Mouse (Mus musculus): ENCODE measurements around the gene Gjb2. TPM values are rescaled to one million over a fixed set of nuclear protein-coding genes. Genes with fewer than 3 reads are reported as not detected.
"Not testable (repeated sequence)": the region's sequence is repeated elsewhere in the genome, so short reads cannot be mapped to it uniquely, and the experiment has no call there.

The Gjb2 gene
- polyA plus RNA-seq, 1 experiment from 2014 or later, result 5.8 TPM

- no peak overlapping the region for H3K9ac ChIP-seq
- DNase-seq (no peak), ATAC-seq (ENCODE audit: low read depth) (no peak)
- peaks cover 22% of the 10 kb centered on the region; the same call in 1 of the 2 replicates for H3K4me1 ChIP-seq (replicated peaks)
- H3K27ac ChIP-seq, result no peak overlapping the region
- H3K9me3 ChIP-seq (replicated peaks), result no peaks in the 10 kb centered on the region
- 12% methylated on average over 14 of the region's 14 CpGs for WGBS (ENCODE audit: insufficient replicate concordance)
- peak overlapping the region; percentile 75 for H3K4me2 ChIP-seq
- H3K36me3 ChIP-seq, result no peaks in the 10 kb centered on the region
- H3K4me3 ChIP-seq (replicated peaks), result peak overlapping the region; percentile 62
- H3K27me3 ChIP-seq, result peaks cover 65% of the 10 kb centered on the region
Observed at GRCm38 (mm10) chr14:57105111-57105510, 609 bp upstream of the Gjb2 start.

- Histone ChIP-seq H3K27ac (no peak overlapping the region), H3K9ac (peak overlapping the region; percentile 57), H3K4me2 (peak overlapping the region; percentile 75), H3K9me3 (replicated peaks) (no peaks in the 10 kb centered on the region), H3K36me3 (no peaks in the 10 kb centered on the region), H3K4me3 (replicated peaks) (peak overlapping the region; percentile 62), H3K4me1 (replicated peaks) (peaks cover 33% of the 10 kb centered on the region; the same call in 1 of the 2 replicates), H3K27me3 (peaks cover 65% of the 10 kb centered on the region)
- no peak for DNase-seq
- WGBS (ENCODE audit: insufficient replicate concordance), result 6% methylated on average over 22 of the region's 22 CpGs
- ATAC-seq (ENCODE audit: low read depth), result no peak
Observed at GRCm38 (mm10) chr14:57103711-57104105, 794 bp downstream of the Gjb2 start.

GRCm38 (mm10) chr14:57103121-57103520 is 1.4 kb downstream of the Gjb2 start:
- WGBS (ENCODE audit: insufficient replicate concordance), result 55% methylated on average over 6 of the region's 6 CpGs
- no peak overlapping the region for H3K27ac ChIP-seq
- H3K9me3 ChIP-seq (replicated peaks), result no peaks in the 10 kb centered on the region
- H3K4me2 ChIP-seq, result peak overlapping the region; percentile 75
- H3K36me3 ChIP-seq, result no peaks in the 10 kb centered on the region
- H3K4me1 ChIP-seq (replicated peaks), result peaks cover 33% of the 10 kb centered on the region; the same call in 1 of the 2 replicates
- peaks cover 65% of the 10 kb centered on the region for H3K27me3 ChIP-seq
- no peak for ATAC-seq (ENCODE audit: low read depth)
- no peak overlapping the region for H3K9ac ChIP-seq
- no peak for DNase-seq
- H3K4me3 ChIP-seq (replicated peaks), result peak overlapping the region; percentile 62

GRCm38 (mm10) chr14:57101623-57102022 is 2.9 kb downstream of the Gjb2 start:
- Histone ChIP-seq H3K27me3 (peaks cover 51% of the 10 kb centered on the region), H3K4me2 (no peak overlapping the region), H3K27ac (no peak overlapping the region), H3K4me3 (replicated peaks) (no peak overlapping the region), H3K36me3 (no peaks in the 10 kb centered on the region), H3K4me1 (replicated peaks) (peaks cover 38% of the 10 kb centered on the region), H3K9ac (no peak overlapping the region), H3K9me3 (replicated peaks) (no peaks in the 10 kb centered on the region)
- no peak for DNase-seq
- WGBS (ENCODE audit: insufficient replicate concordance), result 73% methylated on average over 7 of the region's 7 CpGs
- ATAC-seq (ENCODE audit: low read depth), result no peak

- H3K4me3 ChIP-seq (replicated peaks), result no peak overlapping the region
- H3K27ac ChIP-seq, result no peak overlapping the region
- DNase-seq (no peak), ATAC-seq (ENCODE audit: low read depth) (peak; percentile 69)
- H3K4me2 ChIP-seq, result no peak overlapping the region
- no peak overlapping the region for H3K9ac ChIP-seq
- no peaks in the 10 kb centered on the region for H3K9me3 ChIP-seq (replicated peaks)
- 22% methylated on average over 4 of the region's 4 CpGs for WGBS (ENCODE audit: insufficient replicate concordance)
- no peaks in the 10 kb centered on the region for H3K36me3 ChIP-seq
- H3K27me3 ChIP-seq, result no peaks in the 10 kb centered on the region
- peaks cover 36% of the 10 kb centered on the region for H3K4me1 ChIP-seq (replicated peaks)
Observed at GRCm38 (mm10) chr14:57095855-57096254, 8.6 kb downstream of the Gjb2 start.

- Histone ChIP-seq H3K27me3 (no peaks in the 10 kb centered on the region), H3K9me3 (replicated peaks) (no peaks in the 10 kb centered on the region), H3K4me2 (no peak overlapping the region), H3K4me3 (replicated peaks) (no peak overlapping the region), H3K9ac (no peak overlapping the region), H3K27ac (no peak overlapping the region), H3K36me3 (no peaks in the 10 kb centered on the region), H3K4me1 (replicated peaks) (peaks cover 20% of the 10 kb centered on the region)
- 2% methylated on average over 8 of the region's 8 CpGs for WGBS (ENCODE audit: insufficient replicate concordance)
- ATAC-seq (ENCODE audit: low read depth) (no peak), DNase-seq (peak; percentile 20)
Observed at GRCm38 (mm10) chr14:57093029-57093428, 11.5 kb downstream of the Gjb2 start.

GRCm38 (mm10) chr14:57090001-57090400 is 14.5 kb downstream of the Gjb2 start:
- DNase-seq (no peak), ATAC-seq (ENCODE audit: low read depth) (peak; percentile 48)
- Histone ChIP-seq H3K9ac (no peak overlapping the region), H3K4me2 (no peak overlapping the region), H3K36me3 (no peaks in the 10 kb centered on the region), H3K27ac (peak overlapping the region; percentile 48), H3K4me1 (replicated peaks) (peaks cover under 1% of the 10 kb centered on the region), H3K9me3 (replicated peaks) (no peaks in the 10 kb centered on the region), H3K4me3 (replicated peaks) (no peak overlapping the region), H3K27me3 (no peaks in the 10 kb centered on the region)
- 31% methylated on average over 2 of the region's 2 CpGs for WGBS (ENCODE audit: insufficient replicate concordance)

- no peak for DNase-seq
- no peak overlapping the region for H3K4me3 ChIP-seq (replicated peaks)
- H3K4me1 ChIP-seq (replicated peaks), result no peaks in the 10 kb centered on the region; the same call in 1 of the 2 replicates
- ATAC-seq (ENCODE audit: low read depth), result peak; percentile 88
- H3K36me3 ChIP-seq, result no peaks in the 10 kb centered on the region
- H3K9me3 ChIP-seq (replicated peaks), result no peaks in the 10 kb centered on the region
- H3K9ac ChIP-seq, result no peak overlapping the region
- no peak overlapping the region for H3K4me2 ChIP-seq
- H3K27ac ChIP-seq, result peak overlapping the region; percentile 48
- 63% methylated on average over 7 of the region's 7 CpGs for WGBS (ENCODE audit: insufficient replicate concordance)
- no peaks in the 10 kb centered on the region for H3K27me3 ChIP-seq
Observed at GRCm38 (mm10) chr14:57089107-57089506, 15.4 kb downstream of the Gjb2 start.

GRCm38 (mm10) chr14:57084180-57084668 is 20.3 kb downstream of the Gjb2 start:
- no peak overlapping the region for H3K4me2 ChIP-seq
- H3K9me3 ChIP-seq (replicated peaks), result no peaks in the 10 kb centered on the region
- 39% methylated on average over 11 of the region's 11 CpGs for WGBS (ENCODE audit: insufficient replicate concordance)
- ATAC-seq (ENCODE audit: low read depth) (no peak), DNase-seq (no peak)
- no peak overlapping the region for H3K9ac ChIP-seq
- H3K36me3 ChIP-seq, result no peaks in the 10 kb centered on the region
- no peak overlapping the region for H3K4me3 ChIP-seq (replicated peaks)
- H3K27ac ChIP-seq, result no peak overlapping the region
- H3K4me1 ChIP-seq (replicated peaks), result no peaks in the 10 kb centered on the region
- no peaks in the 10 kb centered on the region for H3K27me3 ChIP-seq

- Histone ChIP-seq H3K4me3 (replicated peaks) (no peak overlapping the region), H3K27ac (no peak overlapping the region), H3K9me3 (replicated peaks) (no peaks in the 10 kb centered on the region), H3K36me3 (no peaks in the 10 kb centered on the region), H3K9ac (no peak overlapping the region), H3K4me2 (no peak overlapping the region), H3K4me1 (replicated peaks) (no peaks in the 10 kb centered on the region), H3K27me3 (no peaks in the 10 kb centered on the region)
- no peak for ATAC-seq (ENCODE audit: low read depth)
- DNase-seq, result no peak
- WGBS (ENCODE audit: insufficient replicate concordance), result 81% methylated on average over 1 of the region's 1 CpGs
Observed at GRCm38 (mm10) chr14:57082863-57083262, 21.6 kb downstream of the Gjb2 start.

GRCm38 (mm10) chr14:57075537-57075936 is 29.0 kb downstream of the Gjb2 start:
- Histone ChIP-seq H3K4me2 (no peak overlapping the region), H3K4me1 (replicated peaks) (no peaks in the 10 kb centered on the region), H3K9ac (no peak overlapping the region), H3K36me3 (no peaks in the 10 kb centered on the region), H3K27me3 (no peaks in the 10 kb centered on the region), H3K4me3 (replicated peaks) (no peak overlapping the region), H3K9me3 (replicated peaks) (no peaks in the 10 kb centered on the region), H3K27ac (no peak overlapping the region)
- ATAC-seq (ENCODE audit: low read depth) (no peak), DNase-seq (no peak)
- WGBS (ENCODE audit: insufficient replicate concordance), result 70% methylated on average over 6 of the region's 6 CpGs

GRCm38 (mm10) chr14:57069906-57070305 is 34.6 kb downstream of the Gjb2 start:
- 0% methylated on average over 2 of the region's 2 CpGs for WGBS (ENCODE audit: insufficient replicate concordance)

More at GRCm38 (mm10) chr14:57069906-57070305, 34.6 kb downstream of the Gjb2 start:
- not testable (repeated sequence) for H3K4me2 ChIP-seq; ATAC-seq (ENCODE audit: low read depth); H3K4me1 ChIP-seq (replicated peaks); H3K27ac ChIP-seq; H3K27me3 ChIP-seq; H3K9ac ChIP-seq; H3K4me3 ChIP-seq (replicated peaks); H3K9me3 ChIP-seq (replicated peaks); H3K36me3 ChIP-seq
- DNase-seq, result peak; percentile 34

Measured in liver, embryonic 13.5 days (tissue).